8 mouse cellular contexts compared by ENCODE assay signal in the genomic region with DNA sequence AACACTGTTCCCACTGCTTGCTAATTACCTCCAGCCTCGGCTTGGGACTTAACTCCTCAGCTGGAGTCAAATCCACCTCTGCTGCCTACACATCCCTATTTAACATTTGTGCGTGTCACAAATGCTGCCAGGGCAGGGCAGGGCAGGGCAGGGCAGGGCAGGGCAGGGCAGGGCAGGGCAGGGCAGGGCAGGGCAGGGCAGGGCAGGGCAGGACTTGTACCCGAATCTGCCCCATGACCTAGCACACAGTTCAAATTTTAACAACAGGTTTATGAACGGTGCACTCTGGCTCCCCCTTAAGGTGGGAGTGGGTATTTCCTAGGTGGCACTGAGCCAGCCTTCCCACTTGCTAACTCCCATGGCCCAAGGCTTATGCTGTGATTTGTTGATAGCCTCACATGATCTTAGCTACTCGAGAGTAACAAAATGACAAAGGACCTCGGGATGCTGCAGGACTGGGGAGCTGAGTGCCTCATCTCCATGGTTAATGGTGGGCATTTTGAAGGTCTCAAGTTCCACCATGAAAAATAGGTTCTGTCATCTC. TPM values are rescaled to one million over a fixed set of nuclear protein-coding genes. Genes with fewer than 3 reads are reported as not detected.
DNase-seq lines count a peak whose midpoint lies in the region; ATAC-seq lines count a peak whose summit lies in the region.

No protein-coding gene starts in this region.

- H3K4me1 ChIP-seq in embryonic facial prominence, embryonic 10.5 days: peaks cover 21% of the 10 kb centered on the region

- peak; percentile 67 for ATAC-seq in megakaryocyte, adult 5-6 weeks (ENCODE audit: poor library complexity, severe bottlenecking)

- H3K27me3 ChIP-seq in embryonic facial prominence, embryonic 10.5 days (replicated peaks; ENCODE audit: low read depth, poor library complexity, severe bottlenecking): peaks cover 18% of the 10 kb centered on the region

- H3K27ac ChIP-seq in embryonic facial prominence, embryonic 10.5 days (replicated peaks): no peak overlapping the region

- DNase-seq in layer of hippocampus, adult 11-12 months (ENCODE audit: low spot score): peak; percentile 76
- no peak for DNase-seq in layer of hippocampus, adult 9-10 months (ENCODE audit: low spot score)
- peak; percentile 87 for DNase-seq in adrenal gland, postnatal 10 days
- DNase-seq in embryonic facial prominence, embryonic 10.5 days (ENCODE audit: low spot score): peak; percentile 70
- peak; percentile 58 to 78 for DNase-seq in heart, postnatal 36 days
- peak; percentile 84 to 86 for DNase-seq in layer of hippocampus, postnatal 10 days (ENCODE audit: low spot score in 2 of 2)
- DNase-seq in spleen, adult 12 weeks (ENCODE audit: low spot score): peak; percentile 23

- peaks cover 17% of the 10 kb centered on the region for H3K36me3 ChIP-seq in embryonic facial prominence, embryonic 10.5 days (replicated peaks)

- H3K4me3 ChIP-seq in embryonic facial prominence, embryonic 10.5 days: no peak overlapping the region

- WGBS in embryonic facial prominence, embryonic 10.5 days: 18% methylated on average over 6 of the region's 6 CpGs

- intact Hi-C loops in heart, postnatal 36 days (cut with DNase I): no loop called here

- H3K9me3 ChIP-seq in embryonic facial prominence, embryonic 10.5 days: no peaks in the 10 kb centered on the region

RNA-seq across cellular contexts. Expression of gene Lrfn3, which starts 9.2 kb away (rescaled TPM):
- 10 to 100 TPM; 13.2 to 15.1 TPM for total RNA-seq in adrenal gland, postnatal 10 days (2021)
- polyA plus RNA-seq in embryonic facial prominence, embryonic 10.5 days (2016; fragmentation: Nextera tagmentation; extraction: Ambion mirVana): 5.0 and 5.4 TPM in 2 replicates
- total RNA-seq in heart, postnatal 36 days (2021): 1 to 10 TPM; 1.3 to 1.4 TPM
- 10 to 100 TPM; 42.8 to 43.6 TPM for total RNA-seq in layer of hippocampus, postnatal 10 days (2021)
- 0.11 TPM in 1 of 2 replicates, not detected in the other for total RNA-seq in megakaryocyte, adult 5-6 weeks (2015)
- total RNA-seq in megakaryocyte, adult 5-6 weeks (2017): not detected in 2 replicates

RNA-seq across cellular contexts. Expression of gene Sdhaf1, which starts 29.7 kb away (rescaled TPM):
- 10 to 100 TPM; 17.9 to 19.7 TPM for total RNA-seq in adrenal gland, postnatal 10 days (2021)
- 17.5 and 17.8 TPM in 2 replicates for polyA plus RNA-seq in embryonic facial prominence, embryonic 10.5 days (2016; fragmentation: Nextera tagmentation; extraction: Ambion mirVana)
- total RNA-seq in heart, postnatal 36 days (2021): 10 to 100 TPM; 12.0 to 12.5 TPM
- total RNA-seq in layer of hippocampus, postnatal 10 days (2021): 1 to 10 TPM; 7.8 to 9.4 TPM
- total RNA-seq in megakaryocyte, adult 5-6 weeks (2015): 3.7 and 5.1 TPM in 2 replicates
- 5.8 and 5.9 TPM in 2 replicates for total RNA-seq in megakaryocyte, adult 5-6 weeks (2017)

RNA-seq across cellular contexts. Expression of gene E130208F15Rik, which starts 31.8 kb away (rescaled TPM):
- total RNA-seq in adrenal gland, postnatal 10 days (2021): 1 to 10 TPM; 2.8 TPM
- polyA plus RNA-seq in embryonic facial prominence, embryonic 10.5 days (2016; fragmentation: Nextera tagmentation; extraction: Ambion mirVana): 2.1 TPM in 2 replicates
- total RNA-seq in heart, postnatal 36 days (2021): under 1 TPM; 0.65 to 0.78 TPM
- total RNA-seq in layer of hippocampus, postnatal 10 days (2021): under 1 TPM; 0.48 to 0.69 TPM
- 0.11 TPM in 1 of 2 replicates, not detected in the other for total RNA-seq in megakaryocyte, adult 5-6 weeks (2015)
- 0.57 and 0.88 TPM in 2 replicates for total RNA-seq in megakaryocyte, adult 5-6 weeks (2017)

RNA-seq across cellular contexts. Expression of gene Syne4, which starts 38.7 kb away (rescaled TPM):
- total RNA-seq in adrenal gland, postnatal 10 days (2021): 10 to 100 TPM; 17.6 to 22.3 TPM
- polyA plus RNA-seq in embryonic facial prominence, embryonic 10.5 days (2016; fragmentation: Nextera tagmentation; extraction: Ambion mirVana): 51.1 and 65.6 TPM in 2 replicates
- 1 to 10 TPM in 1 of 2 experiments, under 1 TPM in 1; 0.81 to 1.3 TPM for total RNA-seq in heart, postnatal 36 days (2021)
- total RNA-seq in layer of hippocampus, postnatal 10 days (2021): 1 to 10 TPM; 3.2 to 6.4 TPM
- total RNA-seq in megakaryocyte, adult 5-6 weeks (2015): 0.58 and 1.9 TPM in 2 replicates
- 0.49 and 1.1 TPM in 2 replicates for total RNA-seq in megakaryocyte, adult 5-6 weeks (2017)

RNA-seq across cellular contexts. Expression of gene Alkbh6, which starts 44.8 kb away (rescaled TPM):
- total RNA-seq in adrenal gland, postnatal 10 days (2021): 10 to 100 TPM; 46.8 to 49.0 TPM
- 95.5 and 97.0 TPM in 2 replicates for polyA plus RNA-seq in embryonic facial prominence, embryonic 10.5 days (2016; fragmentation: Nextera tagmentation; extraction: Ambion mirVana)
- total RNA-seq in heart, postnatal 36 days (2021): 10 to 100 TPM; 22.0 to 23.0 TPM
- total RNA-seq in layer of hippocampus, postnatal 10 days (2021): 10 to 100 TPM; 41.6 to 45.5 TPM
- total RNA-seq in megakaryocyte, adult 5-6 weeks (2015): 18.2 and 24.2 TPM in 2 replicates
- total RNA-seq in megakaryocyte, adult 5-6 weeks (2017): 19.0 and 22.3 TPM in 2 replicates

Comparison
In these comparisons a context has a peak if more than half of its experiments do, and no peak if none do; other contexts are left out.
1. RNA of gene Lrfn3, which starts 9.2 kb away (total RNA-seq): 42.8 to 43.6 TPM in layer of hippocampus, postnatal 10 days and 13.2 to 15.1 TPM in adrenal gland, postnatal 10 days; 1.3 to 1.4 TPM in heart, postnatal 36 days and 0.11 TPM in megakaryocyte, adult 5-6 weeks; every median in the first group is over 4 times any median in the second.